Mouse (Mus musculus) lung, embryonic 16.5 days (tissue): ENCODE results near the gene Polm. TPM values are rescaled to one million over a fixed set of nuclear protein-coding genes. Genes with fewer than 3 reads are reported as not detected.

Experiments used
- ATAC-seq: fragments of 200-750 bp; cut with Nextera tagmentation; 2 replicates; pipeline ENCODE4 v1.8.0; 2017; ENCODE audit warnings: low read depth, mild to moderate bottlenecking, moderate library complexity
- H3K27ac ChIP-seq: fragments of 300-500 bp; sonication (generic); 2 replicates; pipeline ENCODE4 v1.5.1; 2014; ENCODE audit warnings: mild to moderate bottlenecking, control low read depth, low read length
- H3K27me3 ChIP-seq: fragments of 300-500 bp; sonication (generic); 2 replicates; pipeline ENCODE4 v1.6.1; 2014; ENCODE audit warnings: low read depth, low read length, mixed read lengths; ENCODE audit not compliant: control insufficient read depth, insufficient read depth
- H3K36me3 ChIP-seq: fragments of 300-500 bp; sonication (generic); 2 replicates; pipeline ENCODE4 v1.6.1; 2014; ENCODE audit warnings: low read length; ENCODE audit not compliant: control insufficient read depth, insufficient read depth
- H3K4me1 ChIP-seq: fragments of 300-500 bp; sonication (generic); replicated peaks from 2 replicates; pipeline ENCODE4 v1.6.1; 2014; ENCODE audit warnings: low read length, mixed read lengths; ENCODE audit not compliant: control insufficient read depth, insufficient read depth
- H3K4me2 ChIP-seq: fragments of 300-500 bp; sonication (generic); 2 replicates; pipeline ENCODE4 v1.6.1; 2014; ENCODE audit warnings: low read depth, low read length, control low read depth
- H3K4me3 ChIP-seq: fragments of 300-500 bp; sonication (generic); 2 replicates; pipeline ENCODE4 v1.5.1; 2014; ENCODE audit warnings: mild to moderate bottlenecking, low read length, control low read depth
- H3K9ac ChIP-seq: fragments of 300-500 bp; sonication (generic); 2 replicates; pipeline ENCODE4 v1.6.1; 2014; ENCODE audit warnings: low read length, control low read depth
- H3K9me3 ChIP-seq: fragments of 300-500 bp; sonication (generic); 2 replicates; pipeline ENCODE4 v1.6.1; 2016; ENCODE audit warnings: low read length; ENCODE audit not compliant: control insufficient read depth
- WGBS: fragments of 180-500 bp; shearing (Covaris S2); extraction: QIAGEN DNeasy Blood & Tissue Kit; methylation state at CpG from one replicate; pipeline ENCODE4 v1.1.7; 2014; 5-methylcytosine and 5-hydroxymethylcytosine counted together
- polyA plus RNA-seq: library from polyadenylated mRNA; unstranded; fragments of >200 nt; fragmentation: Nextera tagmentation; extraction: Ambion mirVana; gene quantifications from 2 replicates; pipeline ENCODE4 v1.2.1, GENCODE M21; 2015

Gene Polm
- polyA plus RNA-seq, 1 experiment from 2014 or later: 8.0 TPM

DNA sequence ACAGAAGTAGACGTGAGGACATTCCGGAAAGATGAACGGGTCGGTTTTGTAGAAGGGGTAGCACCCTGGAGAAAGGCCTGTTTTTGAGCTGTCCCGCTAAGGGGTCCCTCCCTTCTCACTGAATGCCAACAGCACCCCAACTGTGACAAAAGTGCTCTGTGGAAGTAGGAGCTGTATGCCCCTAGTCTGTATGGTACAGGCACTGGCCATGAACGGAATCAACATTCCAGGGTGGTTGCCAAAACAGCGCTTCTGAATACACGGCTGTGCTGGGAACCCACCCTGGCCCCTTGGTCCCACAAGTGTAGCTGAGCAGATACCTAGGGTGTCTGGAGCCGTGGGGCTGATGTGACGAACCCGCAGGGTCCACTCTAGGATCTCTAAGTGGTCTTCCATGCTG is 34.9 kb upstream of the Polm start:
- ATAC-seq: no peak
- Histone ChIP-seq H3K9me3 (no peaks in the 10 kb centered on the region), H3K36me3 (peaks cover 46% of the 10 kb centered on the region)

DNA sequence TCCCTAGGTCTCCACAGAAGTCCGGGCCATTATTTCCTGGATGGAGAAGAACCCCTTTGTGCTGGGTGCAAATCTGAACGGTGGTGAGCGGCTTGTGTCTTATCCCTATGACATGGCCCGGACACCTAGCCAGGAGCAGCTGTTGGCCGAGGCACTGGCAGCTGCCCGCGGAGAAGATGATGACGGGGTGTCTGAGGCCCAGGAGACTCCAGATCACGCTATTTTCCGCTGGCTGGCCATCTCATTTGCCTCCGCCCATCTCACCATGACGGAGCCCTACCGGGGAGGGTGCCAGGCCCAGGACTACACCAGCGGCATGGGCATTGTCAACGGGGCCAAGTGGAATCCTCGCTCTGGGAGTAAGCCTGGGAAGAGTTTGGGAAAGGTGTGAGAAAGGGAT is 32.3 kb upstream of the Polm start:
- Histone ChIP-seq H3K27me3 (no peaks in the 10 kb centered on the region), H3K4me2 (no peak overlapping the region), H3K9me3 (no peaks in the 10 kb centered on the region), H3K4me1 (no peaks in the 10 kb centered on the region), H3K4me3 (no peak overlapping the region), H3K27ac (no peak overlapping the region), H3K9ac (no peak overlapping the region), H3K36me3 (peaks cover 41% of the 10 kb centered on the region)
- no peak for ATAC-seq
- 81% methylated on average over 16 of the region's 16 CpGs for WGBS

More for the DNA sequence above, 34.9 kb upstream of the Polm start:
- no peak overlapping the region for H3K4me2 ChIP-seq
- H3K4me1 ChIP-seq: peaks cover 9% of the 10 kb centered on the region
- no peak overlapping the region for H3K9ac ChIP-seq
- WGBS: 90% methylated on average over 11 of the region's 11 CpGs
- no peak overlapping the region for H3K4me3 ChIP-seq
- no peaks in the 10 kb centered on the region for H3K27me3 ChIP-seq
- H3K27ac ChIP-seq: no peak overlapping the region

- no peak overlapping the region for H3K4me2 ChIP-seq
- ATAC-seq: no peak
- H3K9ac ChIP-seq: no peak overlapping the region
- H3K4me3 ChIP-seq: no peak overlapping the region
- WGBS: 88% methylated on average over 16 of the region's 16 CpGs
- H3K36me3 ChIP-seq: peaks cover 33% of the 10 kb centered on the region
- H3K9me3 ChIP-seq: no peaks in the 10 kb centered on the region
- H3K27ac ChIP-seq: no peak overlapping the region
- no peaks in the 10 kb centered on the region for H3K4me1 ChIP-seq
- no peaks in the 10 kb centered on the region for H3K27me3 ChIP-seq
These were observed 31.5 kb upstream of the Polm start for GRCm38 (mm10) chr11:5869331-5869730.

DNA sequence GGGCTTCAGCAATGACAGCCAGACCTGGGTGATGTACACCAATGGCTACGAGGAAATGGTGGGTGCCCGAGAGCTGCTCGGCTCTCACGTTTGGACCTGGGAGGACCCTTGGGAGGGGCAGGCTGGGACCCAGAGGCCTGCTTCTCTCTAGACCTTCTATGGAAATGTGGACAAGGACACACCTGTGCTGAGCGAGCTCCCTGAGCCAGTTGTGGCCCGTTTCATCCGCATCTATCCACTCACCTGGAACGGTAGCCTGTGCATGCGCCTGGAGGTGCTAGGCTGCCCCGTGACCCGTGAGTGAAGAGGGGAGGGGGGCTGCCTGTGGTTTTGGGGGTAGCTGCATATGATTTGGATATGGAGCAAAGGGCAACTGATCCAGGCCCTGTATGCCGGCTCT is 30.5 kb upstream of the Polm start:
- Histone ChIP-seq H3K4me1 (no peaks in the 10 kb centered on the region), H3K27me3 (no peaks in the 10 kb centered on the region), H3K9me3 (no peaks in the 10 kb centered on the region), H3K27ac (no peak overlapping the region), H3K36me3 (peaks cover 25% of the 10 kb centered on the region), H3K4me2 (no peak overlapping the region), H3K9ac (no peak overlapping the region), H3K4me3 (no peak overlapping the region)
- ATAC-seq: no peak
- 84% methylated on average over 12 of the region's 12 CpGs for WGBS

DNA sequence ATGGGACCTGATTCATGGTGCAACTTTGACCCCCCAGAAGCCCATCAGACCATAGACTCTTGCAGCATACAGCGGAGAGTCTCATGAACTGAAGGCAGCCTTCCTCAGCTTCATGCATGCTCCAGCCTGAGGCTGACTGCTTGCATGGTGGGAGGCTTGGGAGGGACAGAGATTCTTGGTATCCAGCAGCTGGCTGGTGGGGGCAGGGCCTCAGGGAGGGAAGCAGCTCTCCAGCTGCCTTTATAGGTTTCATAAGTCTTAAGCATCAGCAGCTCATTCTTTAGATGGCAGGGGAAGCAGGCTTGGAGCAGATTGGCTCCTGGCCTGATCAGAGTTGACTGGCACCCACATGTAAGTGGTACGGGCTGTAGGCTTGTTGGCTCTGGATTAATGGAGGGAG is 29.4 kb upstream of the Polm start:
- no peak for ATAC-seq
- Histone ChIP-seq H3K9me3 (no peaks in the 10 kb centered on the region), H3K4me1 (peaks cover 6% of the 10 kb centered on the region; the same call in 1 of the 2 replicates), H3K27me3 (no peaks in the 10 kb centered on the region), H3K4me3 (no peak overlapping the region), H3K27ac (no peak overlapping the region), H3K4me2 (no peak overlapping the region), H3K36me3 (peaks cover 14% of the 10 kb centered on the region), H3K9ac (no peak overlapping the region)
- 76% methylated on average over 2 of the region's 2 CpGs for WGBS

GRCm38 (mm10) chr11:5862394-5863105 is 24.7 kb upstream of the Polm start:
- Histone ChIP-seq H3K4me3 (peak overlapping the region; percentile 58), H3K27me3 (no peaks in the 10 kb centered on the region; the same call in 1 of the 2 replicates), H3K27ac (no peak overlapping the region), H3K4me2 (peak overlapping the region; percentile 77), H3K36me3 (no peaks in the 10 kb centered on the region), H3K9ac (peak overlapping the region; percentile 71), H3K4me1 (peaks cover 13% of the 10 kb centered on the region), H3K9me3 (no peaks in the 10 kb centered on the region)
- 11% methylated on average over 15 of the region's 15 CpGs for WGBS
- peak; percentile 29 for ATAC-seq

DNA sequence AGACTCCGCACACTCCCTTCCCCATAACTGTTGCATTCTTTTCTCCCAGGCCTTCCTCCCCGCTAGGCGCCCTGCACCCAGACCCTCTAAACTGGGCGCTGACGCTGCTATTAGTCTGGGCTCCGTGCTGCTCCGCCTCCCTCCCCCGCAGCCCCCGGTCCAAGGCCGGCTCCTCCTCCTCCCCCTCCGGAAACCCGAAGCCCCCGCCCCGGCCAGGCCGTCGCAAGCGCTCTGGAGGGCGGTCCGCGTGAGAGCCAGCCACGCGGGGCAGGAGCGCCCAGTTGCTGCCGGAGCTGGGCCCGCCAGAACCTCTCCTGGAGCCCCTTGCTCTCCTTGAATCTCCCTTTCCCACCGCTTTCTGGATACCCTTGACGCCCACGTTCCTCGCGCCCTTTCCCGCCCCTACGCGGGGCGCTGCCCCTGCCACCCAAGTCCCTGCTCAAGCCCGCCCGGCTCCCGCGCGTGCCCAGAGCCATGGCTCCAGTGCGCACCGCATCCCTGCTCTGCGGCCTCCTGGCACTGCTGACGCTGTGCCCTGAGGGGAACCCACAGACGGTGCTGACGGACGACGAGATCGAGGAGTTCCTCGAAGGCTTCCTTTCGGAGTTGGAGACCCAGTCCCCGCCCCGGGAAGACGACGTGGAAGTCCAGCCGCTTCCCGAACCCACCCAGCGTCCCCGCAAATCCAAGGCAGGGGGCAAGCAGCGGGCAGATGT is 24.0 kb upstream of the Polm start, which contains the start of gene Aebp1:
Aebp1 (plus strand) TSS at position 270 of the 716 bp plus-strand sequence.
- 2% methylated on average over 54 of the region's 59 CpGs for WGBS
- Histone ChIP-seq H3K4me3 (peak within 1 kb of the TSS; percentile 58), H3K27me3 (no peaks in the 10 kb centered on the region; the same call in 1 of the 2 replicates), H3K4me1 (peaks cover 13% of the 10 kb centered on the region), H3K36me3 (no peaks in the 10 kb centered on the region), H3K9me3 (no peaks in the 10 kb centered on the region), H3K9ac (peak within 1 kb of the TSS; percentile 71), H3K4me2 (peak within 1 kb of the TSS; percentile 77), H3K27ac (no peak within 1 kb of the TSS)
- peak; percentile 87 for ATAC-seq

- no peak overlapping the region for H3K27ac ChIP-seq
- H3K4me1 ChIP-seq: peaks cover 13% of the 10 kb centered on the region
- H3K27me3 ChIP-seq: no peaks in the 10 kb centered on the region; the same call in 1 of the 2 replicates
- H3K9ac ChIP-seq: no peak overlapping the region
- H3K4me3 ChIP-seq: no peak overlapping the region
- WGBS: 45% methylated on average over 6 of the region's 6 CpGs
- no peaks in the 10 kb centered on the region for H3K9me3 ChIP-seq
- H3K36me3 ChIP-seq: no peaks in the 10 kb centered on the region
- H3K4me2 ChIP-seq: no peak overlapping the region
- no peak for ATAC-seq
These were observed 22.8 kb upstream of the Polm start for GRCm38 (mm10) chr11:5860639-5861038.

GRCm38 (mm10) chr11:5859883-5860550 is 22.2 kb upstream of the Polm start:
- H3K4me1 ChIP-seq: peaks cover 13% of the 10 kb centered on the region
- H3K27me3 ChIP-seq: no peaks in the 10 kb centered on the region; the same call in 1 of the 2 replicates
- H3K9ac ChIP-seq: no peak overlapping the region
- ATAC-seq: no peak
- H3K27ac ChIP-seq: no peak overlapping the region
- no peak overlapping the region for H3K4me3 ChIP-seq
- H3K9me3 ChIP-seq: no peaks in the 10 kb centered on the region
- 83% methylated on average over 13 of the region's 13 CpGs for WGBS
- H3K36me3 ChIP-seq: no peaks in the 10 kb centered on the region
- no peak overlapping the region for H3K4me2 ChIP-seq
